Mouse (Mus musculus): ENCODE results near the gene Ndufv2.
A peak's percentile ranks its signal among the peaks of the same experiment; 100 is the strongest.
"Not testable (repeated sequence)": the region's sequence is repeated elsewhere in the genome, so short reads cannot be mapped to it uniquely, and the experiment has no call there.

The Ndufv2 gene

DNA sequence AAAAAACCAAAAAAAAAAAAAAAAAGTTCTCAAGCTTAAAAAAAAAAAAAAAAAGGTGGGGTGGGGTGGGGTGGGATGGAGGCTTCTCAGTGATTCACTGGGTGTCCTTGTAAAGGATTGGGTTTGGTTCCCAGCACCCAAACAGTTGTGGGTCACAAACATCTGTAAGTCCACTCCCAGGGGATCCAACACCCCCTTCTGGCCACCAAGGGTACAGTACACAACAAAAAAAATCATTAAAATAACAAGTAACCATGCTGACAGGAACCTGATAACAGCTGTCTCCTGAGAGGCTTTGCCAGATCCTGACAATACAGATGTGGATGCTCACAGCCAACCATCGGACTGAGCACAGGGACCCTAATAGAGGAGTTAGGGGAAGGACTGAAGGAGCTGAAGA, 16.9 kb downstream of the Ndufv2 start:
- DNase-seq, result no peak

DNA sequence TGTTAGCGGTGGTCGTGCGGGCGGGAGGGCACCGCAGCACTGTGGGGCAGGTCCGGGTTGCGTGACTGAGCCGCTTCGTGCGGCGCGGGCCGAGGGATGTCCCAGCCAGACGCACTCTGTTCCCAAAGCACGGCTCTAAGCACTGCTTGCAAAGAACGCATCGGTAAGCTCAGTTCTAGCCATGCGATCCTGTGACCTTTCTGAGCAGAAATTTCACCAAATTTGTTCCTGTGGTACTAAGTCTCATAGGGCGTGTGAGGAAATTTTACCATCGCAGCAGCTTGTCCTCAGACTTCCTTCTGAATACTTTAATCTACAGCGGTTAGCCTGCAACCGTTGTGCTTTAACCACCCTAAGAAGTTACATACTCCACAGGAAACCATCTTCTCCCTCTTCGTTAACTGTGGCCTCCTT, 23.9 kb downstream of the Ndufv2 start:
- DNase-seq, result no peak

DNA sequence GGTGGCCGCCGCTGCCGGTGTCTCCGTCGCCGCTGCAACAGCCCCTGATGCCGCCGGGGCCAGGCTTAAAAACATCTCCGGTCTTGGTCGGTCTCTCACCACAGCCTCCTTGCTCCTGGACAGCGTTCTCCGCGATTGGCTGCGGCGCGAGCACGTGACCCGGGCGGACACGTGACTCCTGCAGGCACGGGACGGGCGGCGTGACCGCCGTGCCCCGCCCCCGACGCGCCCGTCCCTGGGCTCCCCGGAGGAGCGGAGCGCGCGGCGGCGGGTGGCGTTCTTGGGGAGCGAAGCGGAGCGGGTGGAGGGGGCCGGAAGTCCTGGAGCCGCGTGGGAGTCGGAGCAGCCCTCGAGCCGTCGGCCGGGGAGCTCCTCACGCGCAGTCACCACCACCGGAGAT, 24.4 kb downstream of the Ndufv2 start, which contains the start of gene Ankrd12:
Gene Ankrd12, minus strand, starts transcription at position 156 of the 400 bp plus-strand sequence.
- peak; percentile 95 for DNase-seq

DNA sequence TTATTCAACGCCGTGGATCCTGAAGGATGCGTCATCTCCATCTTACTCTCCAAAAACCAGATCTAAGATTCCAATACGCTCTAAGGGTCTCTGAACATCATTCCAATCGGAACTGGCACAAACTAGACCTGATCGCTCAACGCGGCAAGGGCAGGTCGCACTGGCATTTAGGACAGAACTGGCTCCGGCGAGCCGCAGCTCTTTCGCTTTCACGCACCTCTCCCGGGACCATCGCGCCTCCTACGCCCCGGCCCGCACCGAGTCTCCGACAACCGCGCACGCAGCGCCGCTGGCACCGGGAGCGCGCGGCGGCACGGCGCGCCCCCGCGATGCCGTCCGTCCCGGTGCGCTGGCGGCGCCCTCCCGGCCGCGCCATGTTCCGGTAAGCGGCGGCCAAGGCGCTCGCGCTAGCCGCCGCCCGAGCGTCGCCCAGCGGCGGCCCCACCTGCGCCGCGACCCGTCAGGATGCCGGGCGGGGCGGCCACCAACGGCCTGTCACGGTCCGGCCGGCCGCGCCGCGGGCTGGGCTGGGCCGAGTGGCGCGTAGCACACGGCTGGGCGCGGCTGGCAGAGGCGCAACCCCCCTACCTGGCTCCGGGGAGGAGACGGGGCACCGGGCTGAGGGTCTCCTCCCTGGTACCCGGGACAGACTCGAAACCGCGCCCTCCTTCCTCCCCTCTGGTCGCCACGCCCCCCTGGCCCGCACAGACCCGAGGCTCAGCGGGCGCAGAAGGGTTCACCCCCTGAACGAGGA, 25.0 kb downstream of the Ndufv2 start:
- peak; percentile 58 for DNase-seq

DNA sequence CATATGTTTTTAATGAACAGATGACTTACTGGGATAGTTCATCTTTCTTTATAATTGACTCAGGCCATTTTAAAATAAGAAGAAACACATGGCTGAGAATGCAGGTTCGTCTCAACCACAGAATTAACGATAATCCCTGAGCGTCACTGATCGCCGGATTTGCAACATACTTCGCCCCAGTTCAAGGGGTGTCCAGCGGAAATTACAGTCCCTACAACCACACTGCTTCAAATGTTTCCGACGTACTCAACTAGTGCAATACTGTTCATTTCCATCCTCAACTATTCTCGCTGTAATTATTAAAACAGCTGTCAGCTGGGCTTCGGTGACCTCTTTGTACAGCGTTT, 25.6 kb downstream of the Ndufv2 start:
- DNase-seq, result peak; percentile 12

DNA sequence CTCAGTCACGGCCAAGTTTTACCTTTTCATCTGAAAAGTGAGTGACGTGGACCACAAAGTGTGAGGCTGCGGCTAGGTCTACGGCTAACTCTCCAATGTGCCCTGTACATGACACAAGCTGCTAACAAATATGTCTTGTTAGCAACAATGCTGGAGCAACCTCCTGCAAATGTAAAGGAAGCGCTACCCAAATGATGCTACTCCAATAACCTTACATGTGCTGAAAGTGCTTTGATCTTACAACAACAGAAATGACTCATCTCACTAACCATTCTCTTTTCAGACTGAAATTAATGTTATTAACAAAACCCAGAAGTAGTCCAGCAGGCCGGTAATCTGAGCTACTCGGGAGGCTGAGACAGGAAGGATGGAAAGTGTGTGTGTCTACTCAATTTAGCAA, 27.4 kb downstream of the Ndufv2 start:
- no peak for DNase-seq

DNA sequence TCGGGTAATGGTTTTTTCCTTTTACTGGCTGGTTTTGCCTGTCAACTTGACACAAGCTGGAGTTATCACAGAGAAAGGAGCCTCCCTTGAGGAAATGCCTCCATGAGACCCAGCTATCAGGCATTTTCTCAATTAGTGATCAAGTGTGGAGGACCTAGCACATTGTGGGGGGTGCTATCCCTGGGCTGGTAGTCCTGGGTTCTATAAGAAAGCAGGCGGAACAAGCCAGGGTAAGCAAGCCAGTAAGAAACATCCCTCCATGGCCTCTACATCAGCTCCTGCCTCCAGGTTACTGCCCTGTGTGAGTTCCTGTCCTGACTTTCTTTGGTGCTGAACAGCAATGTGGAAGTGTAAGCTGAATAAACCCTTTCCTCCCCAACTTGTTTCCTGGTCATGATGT, 32.3 kb downstream of the Ndufv2 start:
- not testable (repeated sequence) for DNase-seq

DNA sequence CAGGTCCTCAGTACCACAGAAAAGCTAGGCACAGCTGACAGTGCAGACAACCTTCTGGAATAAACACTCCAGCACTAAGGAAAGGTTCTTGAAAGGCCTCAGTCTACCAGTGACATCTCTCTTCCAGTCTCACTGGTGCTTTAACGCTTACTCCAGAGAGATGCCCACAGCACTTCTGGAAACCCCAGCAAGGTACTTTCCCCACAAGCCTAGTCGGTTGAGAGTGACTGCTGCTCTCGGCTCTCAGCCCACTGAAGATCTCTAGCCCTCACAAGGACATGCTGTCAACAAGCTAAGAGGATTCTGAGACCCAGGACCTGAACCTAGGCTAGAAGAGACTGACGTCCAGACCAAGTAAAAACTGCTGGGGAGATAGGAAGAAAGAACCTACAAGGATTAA, 36.2 kb downstream of the Ndufv2 start:
- DNase-seq, result no peak

DNA sequence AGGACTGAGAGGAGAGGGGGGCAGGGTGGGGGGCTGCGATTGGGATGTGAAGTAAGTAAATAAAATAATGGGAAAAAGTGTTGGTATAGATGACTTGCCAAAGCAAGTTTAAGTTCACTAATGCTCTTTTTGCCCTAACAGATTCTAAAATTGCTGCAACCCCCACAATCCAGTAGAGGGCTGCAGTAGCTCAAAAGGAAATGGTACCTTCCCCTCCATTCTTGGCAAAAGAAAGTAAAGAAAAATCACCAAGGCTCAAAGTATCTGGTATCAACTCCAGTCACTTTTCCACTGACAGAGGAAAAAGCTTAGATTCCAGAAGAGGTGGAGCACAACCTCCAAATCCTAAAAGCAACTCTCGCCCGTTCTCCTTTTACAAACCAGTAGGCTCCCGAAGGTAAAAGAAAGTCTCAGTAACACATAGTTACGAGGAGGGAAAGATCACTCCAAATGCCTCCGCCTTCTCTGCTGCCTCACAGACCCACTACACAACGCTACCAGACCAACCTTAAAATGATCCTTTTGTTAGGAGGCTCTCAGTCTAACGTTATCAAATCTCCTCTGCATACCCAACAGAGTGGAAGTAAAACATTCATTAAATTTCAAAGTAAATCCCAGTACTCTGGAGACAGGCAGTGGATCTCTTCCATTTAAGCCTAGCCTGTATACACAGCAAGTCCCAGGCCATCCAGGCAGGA, 40.0 kb downstream of the Ndufv2 start:
- DNase-seq, result peak; percentile 8

DNA sequence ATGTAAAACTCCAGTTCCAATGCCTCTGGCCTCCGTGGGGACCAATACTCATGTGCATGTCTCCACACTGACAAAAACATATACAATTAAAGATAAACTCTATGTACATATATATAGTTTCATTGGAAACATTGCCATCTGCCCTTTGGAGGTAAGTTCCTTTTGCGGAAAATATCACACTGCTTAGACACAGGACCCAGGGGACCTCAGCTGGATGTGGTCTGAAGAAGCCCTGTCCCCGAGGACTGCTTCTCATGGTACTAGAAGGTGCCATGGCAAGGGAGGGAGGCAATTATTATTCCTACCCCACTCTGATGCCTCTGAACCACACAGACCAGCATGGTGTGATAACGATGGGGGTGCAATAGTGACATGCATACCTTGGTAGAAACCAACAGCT, 43.2 kb downstream of the Ndufv2 start:
- no peak for DNase-seq

DNA sequence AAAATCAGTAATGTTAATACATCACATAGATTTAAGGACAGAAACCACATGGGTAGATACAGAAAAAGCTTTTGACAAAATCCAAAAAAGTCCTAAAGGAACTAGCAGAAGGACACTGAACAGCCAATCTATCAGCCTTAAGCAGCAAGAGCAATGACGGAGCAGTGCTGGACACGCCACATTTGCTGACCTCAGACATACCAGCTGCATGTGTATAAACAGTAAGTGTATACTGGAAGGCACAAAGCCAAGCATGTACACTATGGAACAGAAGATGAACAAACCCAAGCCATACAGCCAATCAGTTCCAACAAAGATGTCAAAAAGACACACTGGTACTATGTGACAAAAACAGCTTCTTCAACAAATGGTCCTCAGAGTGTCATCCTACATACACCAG, 44.2 kb downstream of the Ndufv2 start:
- DNase-seq, result no peak

DNA sequence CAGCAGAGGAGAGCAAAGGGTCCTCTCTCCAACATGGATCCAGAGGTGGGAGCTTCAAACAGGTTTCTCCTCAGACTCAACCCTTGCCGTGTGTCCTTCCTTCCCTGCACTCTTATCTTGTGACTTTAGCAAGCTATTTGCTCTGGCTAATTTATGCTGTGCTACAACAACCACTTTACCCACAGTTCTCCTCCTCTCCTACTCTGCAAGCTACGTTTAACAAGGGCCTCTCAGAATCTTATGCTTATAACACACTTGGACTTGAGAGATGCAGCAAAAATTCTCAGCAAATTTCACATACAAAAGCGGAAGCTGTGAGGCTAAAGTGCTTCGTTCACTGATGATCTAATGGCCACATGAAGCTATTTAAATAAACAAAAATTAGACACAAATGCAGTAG, 48.0 kb downstream of the Ndufv2 start:
- DNase-seq, result no peak

DNA sequence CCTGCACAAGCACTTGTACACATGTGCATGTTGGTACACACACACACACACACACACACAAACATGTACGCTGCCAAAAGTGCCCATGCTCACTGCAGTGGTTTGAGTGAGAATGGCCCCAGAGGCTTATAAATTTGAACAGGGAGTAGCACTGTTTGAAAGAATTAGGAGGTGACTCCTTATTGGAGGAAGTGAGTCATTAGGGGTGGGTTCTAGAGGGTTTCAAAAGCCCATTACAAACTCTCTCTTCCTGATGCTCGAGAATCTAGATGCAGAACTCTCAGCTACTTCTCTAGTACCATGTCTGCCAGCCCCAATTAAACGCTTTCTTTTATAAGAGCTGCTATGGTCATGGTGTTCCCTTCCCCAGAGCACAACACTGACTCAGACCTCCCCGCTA, 52.6 kb downstream of the Ndufv2 start:
- DNase-seq, result no peak

DNA sequence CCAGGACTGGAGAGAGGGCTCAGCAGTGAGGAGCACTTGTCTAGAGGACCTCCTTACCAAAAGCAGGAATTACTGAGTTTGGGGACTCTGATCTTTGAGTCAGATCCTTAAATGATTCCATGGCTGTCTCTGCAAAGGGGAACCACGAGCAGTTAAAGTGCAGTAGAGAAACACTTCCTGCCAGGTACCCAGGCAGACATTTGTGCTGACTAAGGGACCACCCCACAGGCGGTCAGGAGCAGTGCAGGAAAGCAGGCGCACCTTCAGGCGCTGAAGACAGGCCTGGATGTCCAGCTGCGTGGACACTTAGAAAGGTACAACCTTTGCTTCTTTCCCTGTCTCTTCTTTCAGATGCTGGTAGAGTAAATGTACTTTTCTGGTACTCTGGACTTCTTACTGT, 53.2 kb downstream of the Ndufv2 start:
- DNase-seq, result no peak

DNA sequence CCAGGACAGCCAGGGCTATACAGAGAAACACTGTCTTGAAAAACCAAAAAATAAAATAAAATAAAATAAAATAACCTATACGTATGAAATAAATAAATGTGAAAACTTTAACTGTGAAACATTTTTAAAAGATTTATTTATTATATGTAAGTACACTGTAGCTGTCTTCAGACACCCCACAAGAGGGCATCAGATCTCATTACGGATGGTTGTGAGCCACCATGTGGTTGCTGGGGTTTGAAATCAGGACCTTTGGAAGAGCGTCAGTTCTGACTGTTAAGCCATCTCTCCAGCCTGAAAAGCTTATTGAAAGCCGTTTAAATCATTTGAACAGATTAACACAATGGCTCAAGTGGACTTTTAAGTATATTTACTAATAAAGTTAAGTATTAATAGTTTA, 57.7 kb downstream of the Ndufv2 start:
- DNase-seq, result not testable (repeated sequence)

DNA sequence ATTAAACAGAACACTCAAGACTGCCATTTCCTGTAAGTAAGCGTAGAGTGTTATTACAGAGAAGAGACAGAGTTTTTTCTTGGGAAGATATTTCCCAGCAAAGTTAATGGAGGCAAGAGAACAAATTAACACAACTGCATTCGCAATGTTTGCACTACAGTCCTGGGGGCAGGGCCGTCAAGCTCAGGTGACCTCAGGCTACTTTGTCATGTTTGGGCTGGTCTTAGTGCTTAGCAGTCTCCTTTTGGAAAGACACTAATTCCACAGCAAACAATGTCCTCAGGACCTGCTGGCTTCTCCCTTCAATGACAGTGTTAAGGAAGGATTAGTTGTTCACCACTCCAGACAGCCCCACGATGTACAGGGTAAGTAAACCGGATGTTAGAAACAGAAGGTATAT, 60.3 kb downstream of the Ndufv2 start:
- no peak for DNase-seq

DNA sequence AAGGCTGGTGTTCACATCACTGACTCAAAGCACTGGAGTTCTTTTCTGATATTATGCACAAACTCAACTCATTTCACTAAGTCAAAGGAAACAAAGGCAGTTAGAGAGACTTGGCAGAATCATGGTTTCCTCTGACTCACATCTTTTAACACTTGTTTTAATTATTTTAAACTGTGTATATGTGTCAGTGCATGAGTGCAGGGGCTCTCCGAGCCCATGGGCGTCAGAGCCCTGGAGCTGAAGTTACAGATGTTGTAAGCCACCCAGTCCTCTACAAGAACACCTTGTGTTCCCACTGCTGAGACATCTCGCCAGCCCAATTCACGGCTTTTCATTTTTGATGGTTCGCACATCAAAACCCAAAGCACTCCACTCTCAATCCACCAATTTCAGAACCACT, 68.1 kb downstream of the Ndufv2 start:
- no peak for DNase-seq

DNA sequence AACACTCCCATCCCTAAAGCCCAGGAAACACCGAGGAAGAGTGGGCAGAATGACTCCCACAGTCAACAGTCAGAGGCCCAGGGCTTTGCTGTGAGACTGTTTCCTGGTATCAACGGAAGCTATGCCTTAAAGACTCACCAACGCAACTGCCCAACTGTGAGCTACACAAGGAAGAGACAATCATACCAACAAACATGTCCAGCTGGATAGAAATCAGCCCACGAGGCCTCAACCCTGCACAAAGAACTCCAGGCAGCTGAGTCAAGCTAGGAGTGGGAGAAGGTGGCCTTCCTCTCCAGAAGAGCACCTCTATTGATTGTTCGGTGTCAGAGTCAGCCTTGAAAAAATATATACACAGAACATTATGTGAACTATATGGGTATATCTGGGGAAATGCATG, 69.4 kb downstream of the Ndufv2 start:
- no peak for DNase-seq
